Mouse (Mus musculus) olfactory bulb, adult 2 months (tissue): Measurements from ENCODE around the gene Onecut1. TPM values are rescaled to one million over a fixed set of nuclear protein-coding genes. Genes with fewer than 3 reads are reported as not detected.

Source experiments
- H3K27ac ChIP-seq: fragments of 200-500 bp; 2 replicates; pipeline ENCODE4 v1.5.1; 2012; ENCODE audit warnings: low read depth, low read length; ENCODE audit not compliant: insufficient read depth
- H3K4me1 ChIP-seq: fragments of 200-500 bp; 2 replicates; pipeline ENCODE4 v1.6.1; 2012; ENCODE audit warnings: low read length; ENCODE audit not compliant: control insufficient read depth, insufficient read depth
- H3K4me3 ChIP-seq: fragments of 200-500 bp; 2 replicates; pipeline ENCODE4 v1.5.1; 2012; ENCODE audit warnings: mild to moderate bottlenecking, low read depth, low read length, moderate library complexity; ENCODE audit not compliant: insufficient read depth
- CTCF ChIP-seq: fragments of 200-500 bp; IDR thresholded peaks from 2 replicates; pipeline ENCODE4 v1.5.1; 2012; ENCODE audit warnings: low read depth, mild to moderate bottlenecking, low read length, moderate library complexity; ENCODE audit not compliant: insufficient read depth
- POLR2A ChIP-seq: fragments of 200-500 bp; IDR thresholded peaks from 2 replicates; pipeline ENCODE4 v1.6.1; 2012; ENCODE audit warnings: mild to moderate bottlenecking, low read depth, low read length, moderate library complexity; ENCODE audit not compliant: insufficient read depth
- WGBS: fragments of 180-500 bp; shearing (Covaris S2); methylation state at CpG from one replicate; pipeline ENCODE4 v1.1.7; 2018; 5-methylcytosine and 5-hydroxymethylcytosine counted together
- polyA plus RNA-seq: library from polyadenylated mRNA; stranded (reverse); fragments of >200 nt; gene quantifications from 2 replicates; pipeline ENCODE4 v1.2.4, GENCODE M21; 2012; ENCODE audit warnings: low replicate concordance; ENCODE audit not compliant: missing spikeins, insufficient read depth, insufficient read length

Onecut1 gene
- polyA plus RNA-seq, 1 experiment, result not detected

- TF ChIP-seq CTCF (no peak), POLR2A (no peak)
- Histone ChIP-seq H3K4me3 (no peak overlapping the region), H3K27ac (no peak overlapping the region), H3K4me1 (peaks cover 3% of the 10 kb centered on the region; the same call in 1 of the 2 replicates)
- 73% methylated on average over 1 of the region's 1 CpGs for WGBS
Observed at GRCm38 (mm10) chr9:74921422-74921821, 59.7 kb downstream of the Onecut1 start.

- Histone ChIP-seq H3K4me3 (no peak overlapping the region), H3K27ac (no peak overlapping the region), H3K4me1 (peaks cover 3% of the 10 kb centered on the region; the same call in 1 of the 2 replicates)
- 88% methylated on average over 3 of the region's 3 CpGs for WGBS
- TF ChIP-seq POLR2A (no peak), CTCF (no peak)
Observed at GRCm38 (mm10) chr9:74922884-74923283, 61.2 kb downstream of the Onecut1 start.

- Histone ChIP-seq H3K4me3 (no peak overlapping the region), H3K4me1 (peaks cover 3% of the 10 kb centered on the region; the same call in 1 of the 2 replicates), H3K27ac (no peak overlapping the region)
- 92% methylated on average over 6 of the region's 6 CpGs for WGBS
- TF ChIP-seq POLR2A, result no peak
Observed at GRCm38 (mm10) chr9:74923291-74923977, 61.7 kb downstream of the Onecut1 start.

- Histone ChIP-seq H3K4me3 (no peak overlapping the region), H3K27ac (no peak overlapping the region), H3K4me1 (peaks cover 3% of the 10 kb centered on the region; the same call in 1 of the 2 replicates)
- TF ChIP-seq CTCF (no peak), POLR2A (no peak)
- 33% methylated on average over 10 of the region's 10 CpGs for WGBS
Observed at GRCm38 (mm10) chr9:74925220-74925769, 63.6 kb downstream of the Onecut1 start.

- H3K4me1 ChIP-seq, result peaks cover 13% of the 10 kb centered on the region
- 96% methylated on average over 4 of the region's 4 CpGs for WGBS
- H3K4me3 ChIP-seq, result no peak overlapping the region
- no peak overlapping the region for H3K27ac ChIP-seq
- TF ChIP-seq POLR2A (no peak), CTCF (no peak)
Observed at GRCm38 (mm10) chr9:74929981-74930423, 68.3 kb downstream of the Onecut1 start.

GRCm38 (mm10) chr9:74930653-74931052, 68.9 kb downstream of the Onecut1 start:
- H3K4me3 ChIP-seq, result no peak overlapping the region
- WGBS, result 83% methylated on average over 5 of the region's 5 CpGs
- TF ChIP-seq POLR2A (no peak), CTCF (no peak)
- peaks cover 11% of the 10 kb centered on the region for H3K4me1 ChIP-seq
- no peak overlapping the region for H3K27ac ChIP-seq

GRCm38 (mm10) chr9:74935289-74935688, 73.6 kb downstream of the Onecut1 start:
- Histone ChIP-seq H3K4me1 (peaks cover 11% of the 10 kb centered on the region), H3K4me3 (no peak overlapping the region), H3K27ac (no peak overlapping the region)
- WGBS, result 80% methylated on average over 3 of the region's 3 CpGs
- TF ChIP-seq POLR2A (no peak), CTCF (no peak)

GRCm38 (mm10) chr9:74937761-74938160, 76.0 kb downstream of the Onecut1 start:
- Histone ChIP-seq H3K4me3 (no peak overlapping the region), H3K27ac (no peak overlapping the region), H3K4me1 (peaks cover 5% of the 10 kb centered on the region)
- no peak for TF ChIP-seq POLR2A
- TF ChIP-seq CTCF, result no peak
- WGBS, result 96% methylated on average over 3 of the region's 3 CpGs
